11 mouse cellular contexts compared by ENCODE assay signal in the genomic region with DNA sequence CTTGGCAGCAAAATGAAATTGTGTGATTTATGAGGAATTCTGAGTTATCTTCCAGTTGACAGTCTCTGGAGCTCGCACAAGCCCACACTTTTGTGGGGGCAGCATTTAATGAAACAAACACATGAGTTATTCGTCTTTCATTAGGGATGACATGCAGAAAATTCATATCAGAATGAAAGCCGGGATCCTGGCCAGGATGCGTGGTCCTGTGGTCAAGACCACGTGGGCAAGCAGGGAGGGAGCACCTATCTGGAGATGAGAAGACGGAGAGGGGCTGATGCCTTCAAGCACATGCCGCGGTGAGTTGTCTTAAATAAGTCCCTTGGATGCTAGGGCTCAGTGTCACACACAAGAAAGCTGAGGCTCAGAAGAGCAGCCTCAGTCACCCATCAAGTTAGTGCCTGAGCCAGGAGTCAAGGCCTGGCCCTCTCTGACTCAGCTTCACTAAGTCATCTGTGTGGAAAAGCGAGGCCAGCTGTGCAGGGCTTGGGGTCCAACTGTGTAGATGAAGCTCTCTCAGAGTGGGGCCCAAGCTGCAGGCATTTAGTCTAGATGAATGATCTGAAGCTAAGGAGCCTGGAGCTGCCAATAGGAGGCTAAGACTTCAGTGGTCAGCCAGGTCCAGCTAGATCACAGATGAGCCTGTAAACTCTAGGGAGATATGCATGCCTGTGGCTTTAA.
A peak's percentile ranks its signal among the peaks of the same experiment; 100 is the strongest.
DNase-seq lines count a peak whose midpoint lies in the region; ATAC-seq and TF ChIP-seq lines count a peak whose summit lies in the region.
"Had no signal": no experiment of that assay in that cellular context is flagged by ENCODE, and none has a peak within 500 bp of the region (broad histone marks: within the 10 kb centered on the region; RNA-seq: fewer than 3 reads in every experiment).

No protein-coding gene starts in this region.

- H3K27ac ChIP-seq in liver, embryonic 12.5 days = no peak overlapping the region
- H3K27ac ChIP-seq in heart, embryonic 15.5 days = peak overlapping the region; percentile 63
- H3K27ac ChIP-seq in midbrain, embryonic 15.5 days = no peak overlapping the region
- H3K27ac ChIP-seq in hindbrain, postnatal 0 days = no peak overlapping the region
- H3K27ac ChIP-seq: forebrain, embryonic 15.5 days; liver, embryonic 14.5 days had no signal

- TF ChIP-seq POLR2A in myocyte (IDR thresholded peaks at IDR 0.05; ENCODE audit: insufficient read length, low read depth) = no peak

- H3K9ac ChIP-seq in liver, embryonic 12.5 days = no peak overlapping the region
- H3K9ac ChIP-seq in heart, embryonic 15.5 days = no peak overlapping the region
- no peak overlapping the region for H3K9ac ChIP-seq in midbrain, embryonic 15.5 days
- H3K9ac ChIP-seq in hindbrain, postnatal 0 days (replicated peaks; ENCODE audit: low read length) = no peak overlapping the region
- H3K9ac ChIP-seq: forebrain, embryonic 15.5 days; liver, embryonic 14.5 days had no signal

- H3K79me2 ChIP-seq in myocyte (ENCODE audit: control insufficient read depth, insufficient read depth) = no peaks in the 10 kb centered on the region

- H3K27me3 ChIP-seq in liver, embryonic 12.5 days (replicated peaks) = 0 out of 2 replicates have a peak, but pooled peaks cover 4% of the 10 kb centered on the region
- H3K27me3 ChIP-seq in heart, embryonic 15.5 days = no peaks in the 10 kb centered on the region
- no peaks in the 10 kb centered on the region for H3K27me3 ChIP-seq in myocyte (ENCODE audit: control insufficient read depth, insufficient read depth, insufficient read length)
- no peaks in the 10 kb centered on the region for H3K27me3 ChIP-seq in midbrain, embryonic 15.5 days (replicated peaks)
- H3K27me3 ChIP-seq in hindbrain, postnatal 0 days (ENCODE audit: insufficient read depth, low read length) = no peaks in the 10 kb centered on the region
- H3K27me3 ChIP-seq: forebrain, embryonic 15.5 days had no signal

- H3K9me3 ChIP-seq in liver, embryonic 12.5 days (replicated peaks) = no peaks in the 10 kb centered on the region
- 0 out of 2 replicates have a peak, but pooled peaks cover 2% of the 10 kb centered on the region for H3K9me3 ChIP-seq in heart, embryonic 15.5 days (replicated peaks)
- 0 out of 2 replicates have a peak, but pooled peaks cover 4% of the 10 kb centered on the region for H3K9me3 ChIP-seq in midbrain, embryonic 15.5 days
- peaks cover 7% of the 10 kb centered on the region for H3K9me3 ChIP-seq in hindbrain, postnatal 0 days (ENCODE audit: low read length)
- H3K9me3 ChIP-seq: forebrain, embryonic 15.5 days had no signal

- H3K4me3 ChIP-seq in liver, embryonic 12.5 days = no peak overlapping the region
- no peak overlapping the region for H3K4me3 ChIP-seq in heart, embryonic 15.5 days
- no peak overlapping the region for H3K4me3 ChIP-seq in myocyte
- H3K4me3 ChIP-seq in midbrain, embryonic 15.5 days = no peak overlapping the region
- H3K4me3 ChIP-seq in hindbrain, postnatal 0 days (ENCODE audit: low read length) = no peak overlapping the region
- H3K4me3 ChIP-seq: forebrain, embryonic 15.5 days had no signal

- H3K4me2 ChIP-seq in liver, embryonic 12.5 days = no peak overlapping the region
- H3K4me2 ChIP-seq in heart, embryonic 15.5 days = no peak overlapping the region
- peak overlapping the region; percentile 57 for H3K4me2 ChIP-seq in myocyte (ENCODE audit: low read depth)
- H3K4me2 ChIP-seq in midbrain, embryonic 15.5 days = no peak overlapping the region
- no peak overlapping the region for H3K4me2 ChIP-seq in hindbrain, postnatal 0 days (ENCODE audit: low read depth, low read length)
- H3K4me2 ChIP-seq: forebrain, embryonic 15.5 days had no signal

- DNase-seq in liver = peak; percentile 23
- peak; percentile 55 for DNase-seq in adrenal gland, postnatal 10 days
- DNase-seq in cerebellum, postnatal 4 days (ENCODE audit: low spot score in 2 of 2) = no peak
- no peak for DNase-seq in hindbrain, postnatal 0 days (ENCODE audit: low spot score)
- DNase-seq: cerebellum, adult 2 months had no signal

- TF ChIP-seq CTCF in hindbrain, postnatal 0 days (IDR thresholded peaks at IDR 0.05; ENCODE audit: low read depth) = no peak

- H3K36me3 ChIP-seq in liver, embryonic 12.5 days = no peaks in the 10 kb centered on the region
- no peaks in the 10 kb centered on the region for H3K36me3 ChIP-seq in heart, embryonic 15.5 days
- H3K36me3 ChIP-seq in myocyte (ENCODE audit: control insufficient read depth, insufficient read depth) = no peaks in the 10 kb centered on the region
- H3K36me3 ChIP-seq in midbrain, embryonic 15.5 days (replicated peaks) = no peaks in the 10 kb centered on the region
- H3K36me3 ChIP-seq in hindbrain, postnatal 0 days (ENCODE audit: insufficient read depth, low read length) = no peaks in the 10 kb centered on the region
- H3K36me3 ChIP-seq: forebrain, embryonic 15.5 days had no signal

- H3K4me1 ChIP-seq in liver, embryonic 12.5 days = no peaks in the 10 kb centered on the region
- peaks cover 41% of the 10 kb centered on the region for H3K4me1 ChIP-seq in heart, embryonic 15.5 days (replicated peaks)
- H3K4me1 ChIP-seq in midbrain, embryonic 15.5 days = peaks cover 9% of the 10 kb centered on the region; the same call in 1 of the 2 replicates
- H3K4me1 ChIP-seq in hindbrain, postnatal 0 days (ENCODE audit: insufficient read depth, low read length) = 0 out of 2 replicates have a peak, but pooled peaks cover 5% of the 10 kb centered on the region

- 65% methylated on average over 9 of the region's 9 CpGs for WGBS in liver, embryonic 12.5 days (ENCODE audit: insufficient replicate concordance)
- WGBS in heart, embryonic 15.5 days = 63% methylated on average over 9 of the region's 9 CpGs
- WGBS in midbrain, embryonic 15.5 days = 91% methylated on average over 9 of the region's 9 CpGs
- 71% methylated on average over 9 of the region's 9 CpGs for WGBS in hindbrain, postnatal 0 days

- H3ac ChIP-seq in myocyte (ENCODE audit: control insufficient read depth, insufficient read length) = no peak overlapping the region

- no peak for ATAC-seq in liver, embryonic 12.5 days
- ATAC-seq in heart, embryonic 15.5 days (replicated peaks; ENCODE audit: insufficient number of reproducible peaks, insufficient read depth, low FRiP score, low read depth) = no peak
- no peak for ATAC-seq in midbrain, embryonic 15.5 days (replicated peaks)
- no peak for ATAC-seq in hindbrain, postnatal 0 days
- ATAC-seq: forebrain, embryonic 15.5 days had no signal

TF ChIP-seq in myocyte, 11 proteins besides CTCF, POLR2A, EP300 and RAD21:
- TF ChIP-seq CEBPB (IDR thresholded peaks at IDR 0.05; ENCODE audit: insufficient read depth, poor library complexity, severe bottlenecking) (no peak), MYOD1 (IDR thresholded peaks at IDR 0.05; ENCODE audit: control insufficient read depth in 1 of 3, insufficient read length in 2 of 3, low read depth in 2 of 3) (peak in 2 of 3 experiments; percentile 45 to 72), MYOG (IDR thresholded peaks at IDR 0.05; ENCODE audit: control insufficient read depth in 1 of 3, insufficient read depth in 1 of 3, insufficient read length in 2 of 3, low read depth in 2 of 3) (peak in 1 of 3 experiments; percentile 32), USF1 (IDR thresholded peaks at IDR 0.05; ENCODE audit: low read depth) (peak; percentile 89)

Comparison
In these comparisons a context has a peak if more than half of its experiments do, and no peak if none do; other contexts are left out.
1. DNase-seq: peak in liver (single experiment) and adrenal gland, postnatal 10 days (single experiment); none in cerebellum, postnatal 4 days (0 of 2) and hindbrain, postnatal 0 days (single experiment).